Mouse (Mus musculus) brain, embryonic 14.5 days (tissue): ENCODE results near the gene Lrrc4.

ENCODE experiments used
- CTCF ChIP-seq: fragments of 200-500 bp; IDR thresholded peaks from 2 replicates; pipeline ENCODE4 v1.5.1; 2012; ENCODE audit warnings: inconsistent platforms, mild to moderate bottlenecking, moderate library complexity, borderline replicate concordance; ENCODE audit not compliant: insufficient read depth, insufficient read length; ENCODE audit errors: extremely low read depth
- POLR2A ChIP-seq: fragments of 200-500 bp; IDR thresholded peaks from 2 replicates; pipeline ENCODE4 v1.6.1; 2012; ENCODE audit warnings: mild to moderate bottlenecking, inconsistent platforms, borderline replicate concordance; ENCODE audit not compliant: poor library complexity, insufficient read depth, insufficient read length, severe bottlenecking; ENCODE audit errors: extremely low read depth

DNA sequence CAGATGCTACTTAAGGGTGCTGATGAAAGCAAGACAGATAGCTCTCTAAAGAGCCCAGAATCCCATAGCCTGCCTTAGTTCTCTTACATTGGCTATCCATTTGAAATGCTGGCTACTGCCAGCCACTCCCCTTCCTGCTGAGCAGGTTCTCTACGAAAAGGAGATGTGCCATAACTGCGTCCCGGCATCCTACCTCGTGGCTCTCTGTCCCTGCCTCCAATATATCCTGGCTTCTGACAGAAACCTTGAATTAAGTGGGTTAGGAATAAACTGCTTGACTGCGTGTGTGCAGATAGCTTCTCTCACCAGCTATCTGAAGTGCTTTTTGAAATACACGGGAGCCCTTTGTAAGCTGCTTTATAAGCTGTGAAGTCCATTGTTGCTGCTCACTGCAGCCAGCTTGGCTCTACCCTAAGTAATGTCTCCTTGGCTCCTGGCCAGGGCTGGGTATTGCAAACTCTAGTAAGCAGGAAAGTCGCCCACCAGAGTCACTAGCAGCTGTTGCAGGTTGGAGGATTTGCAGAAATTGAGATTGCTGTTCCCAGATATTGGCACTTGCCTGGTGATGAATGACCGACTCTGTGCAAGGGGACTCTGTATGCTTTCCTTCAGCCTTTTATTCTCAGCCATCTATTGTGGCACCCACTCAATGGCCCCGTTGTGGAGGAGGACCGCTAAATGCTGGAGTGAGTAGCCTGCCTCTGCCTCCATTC is 75.1 kb downstream of the Lrrc4 start:
- TF ChIP-seq CTCF (no peak), POLR2A (no peak)
